27 mouse cellular contexts compared by ENCODE assay signal in the genomic region with DNA sequence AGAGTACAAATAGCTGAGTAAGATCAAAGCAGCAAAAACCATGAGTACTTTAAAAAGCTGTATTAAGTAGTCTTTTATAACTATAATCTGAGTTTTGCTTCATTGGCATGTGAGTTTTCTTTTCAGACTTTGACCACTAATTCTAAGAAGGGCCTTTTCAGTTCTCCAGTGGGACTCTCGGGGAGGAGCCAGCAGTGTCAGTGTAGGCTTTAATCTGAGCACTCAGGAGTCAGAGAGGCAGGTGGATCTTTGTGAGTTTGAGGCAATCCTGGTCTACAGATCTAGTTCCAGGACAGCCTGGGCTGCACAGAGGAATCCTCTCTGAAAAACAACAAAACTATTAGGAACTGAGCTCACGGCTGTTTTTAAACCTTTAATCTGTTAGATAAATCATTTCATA. TPM values are rescaled to one million over a fixed set of nuclear protein-coding genes. Genes with fewer than 3 reads are reported as not detected.
"Had no signal": no experiment of that assay in that cellular context is flagged by ENCODE, and none has a peak within 500 bp of the region (broad histone marks: within the 10 kb centered on the region; RNA-seq: fewer than 3 reads in every experiment).

No protein-coding gene starts in this region.

- H3K27ac ChIP-seq: gastrocnemius, adult 2 months; heart, embryonic 10.5 days; hindbrain, embryonic 10.5 days; hindbrain, embryonic 12.5 days; hindbrain, embryonic 14.5 days; kidney, embryonic 15.5 days; limb, embryonic 13.5 days; limb, embryonic 15.5 days; liver, embryonic 14.5 days had no signal

- H3K4me3 ChIP-seq: gastrocnemius, adult 2 months; heart, embryonic 10.5 days; heart, embryonic 12.5 days; hindbrain, embryonic 10.5 days; hindbrain, embryonic 12.5 days; kidney, embryonic 15.5 days; limb, embryonic 13.5 days; limb, embryonic 15.5 days had no signal

- H3K4me1 ChIP-seq: heart, embryonic 10.5 days; kidney, embryonic 15.5 days had no signal

- ATAC-seq: hindbrain, embryonic 16.5 days; inflammation-experienced regulatory T-cells, adult 6 months had no signal

- H3K4me2 ChIP-seq: heart, embryonic 12.5 days; hindbrain, embryonic 12.5 days; hindbrain, embryonic 14.5 days; kidney, embryonic 15.5 days; limb, embryonic 13.5 days; limb, embryonic 15.5 days; liver, embryonic 11.5 days had no signal

- DNase-seq: gastrocnemius, adult 2 months; gastrocnemius, postnatal 10 days; gastrocnemius, postnatal 25 days; heart, adult 18-20 months; heart, postnatal 10 days; heart, postnatal 4 days; kidney, adult 18-20 months; kidney, postnatal 10 days; layer of hippocampus, adult 9-11 months; layer of hippocampus, postnatal 36 days; left cerebral cortex, postnatal 4 days; lung, adult 18-20 months had no signal

- H3K27me3 ChIP-seq: heart, embryonic 12.5 days; hindbrain, embryonic 12.5 days; kidney, embryonic 15.5 days; limb, embryonic 13.5 days; limb, embryonic 15.5 days had no signal

- H3K9ac ChIP-seq: heart, embryonic 12.5 days; hindbrain, embryonic 12.5 days; hindbrain, embryonic 14.5 days; kidney, embryonic 15.5 days; limb, embryonic 13.5 days; limb, embryonic 15.5 days; liver, embryonic 14.5 days had no signal

- H3K9me3 ChIP-seq: heart, embryonic 10.5 days; hindbrain, embryonic 12.5 days; kidney, embryonic 15.5 days; limb, embryonic 15.5 days had no signal

RNA-seq across cellular contexts. Expression of a gene that starts 23.0 kb away (rescaled TPM):
- polyA plus RNA-seq: heart, embryonic 10.5 days; heart, embryonic 14.5 days; heart, embryonic 16.5 days; hindbrain, embryonic 10.5 days; hindbrain, embryonic 16.5 days; inflammation-experienced regulatory T-cells, adult 6 months; liver, embryonic 11.5 days had no signal

RNA-seq across cellular contexts. Expression of a gene that starts 59.6 kb away (rescaled TPM):
- polyA plus RNA-seq: hindbrain, embryonic 14.5 days; hindbrain, embryonic 16.5 days; inflammation-experienced regulatory T-cells, adult 6 months; kidney, embryonic 15.5 days; large intestine, adult 2 months; liver, embryonic 14.5 days had no signal
